Mouse (Mus musculus) c-Kit-negative CD71-positive TER-119-positive erythroid progenitor cells, embryonic 14.5 days (primary cell): Measurements from ENCODE around the gene G3bp2.

Experiments used
- DNase-seq: peaks from one replicate; pipeline ENCODE4 v3.0.0-alpha.2; 2013; ENCODE audit warnings: low read depth, low spot score

G3bp2 gene

DNA sequence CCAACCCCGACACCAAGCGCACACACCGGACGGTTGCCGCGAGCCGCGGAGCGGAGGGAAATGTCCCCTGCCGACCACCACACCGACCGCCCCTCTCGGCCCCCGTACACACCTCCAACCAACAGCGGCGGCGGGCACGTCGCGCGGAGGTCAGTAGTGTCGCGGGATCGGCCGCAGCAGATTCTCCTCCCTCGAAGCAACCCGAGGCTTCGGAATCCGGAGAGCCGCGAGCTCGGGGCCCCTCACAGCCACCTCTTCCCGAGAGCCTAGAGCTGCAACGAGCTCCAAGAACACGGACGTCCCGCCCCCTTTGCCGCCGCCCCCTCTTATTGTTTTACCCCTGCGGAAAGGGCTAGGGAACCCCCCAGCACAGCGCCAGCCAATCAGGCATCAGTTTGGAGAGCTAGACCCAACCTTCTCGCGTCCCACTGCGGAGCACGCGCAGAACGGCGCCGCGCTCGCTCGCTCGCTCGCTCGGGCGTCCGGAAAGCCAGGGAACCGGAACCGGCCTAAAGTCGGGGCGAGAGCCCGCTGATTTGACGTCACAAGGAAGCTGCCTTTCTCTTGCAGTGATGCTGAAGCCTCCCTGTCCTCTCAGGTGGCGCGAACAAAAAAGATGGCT lies at the start of gene G3bp2:
G3bp2 (minus strand) TSS at position 303 of the 622 bp plus-strand sequence.
- DNase-seq = peak; percentile 79

DNA sequence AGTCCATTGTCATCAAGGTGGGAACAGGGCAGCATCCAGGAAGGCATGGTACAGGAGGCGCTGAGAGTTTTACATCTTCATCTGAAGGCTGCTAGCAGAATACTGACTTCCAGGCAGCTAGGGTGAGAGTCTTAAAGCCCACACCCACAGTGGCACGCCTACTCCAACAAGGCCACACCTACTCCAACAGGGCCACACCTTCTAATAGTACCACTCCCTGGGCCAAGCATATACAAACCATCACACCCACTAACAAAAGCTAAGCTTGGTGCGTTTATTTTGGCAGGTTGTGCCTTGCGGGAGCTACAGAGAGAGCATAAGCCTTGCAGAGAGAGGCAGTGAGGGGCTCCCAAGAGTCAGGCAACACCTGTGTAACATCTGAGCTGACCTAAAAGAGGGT lies 49.5 kb upstream of the G3bp2 start:
- peak; percentile 36 for DNase-seq

DNA sequence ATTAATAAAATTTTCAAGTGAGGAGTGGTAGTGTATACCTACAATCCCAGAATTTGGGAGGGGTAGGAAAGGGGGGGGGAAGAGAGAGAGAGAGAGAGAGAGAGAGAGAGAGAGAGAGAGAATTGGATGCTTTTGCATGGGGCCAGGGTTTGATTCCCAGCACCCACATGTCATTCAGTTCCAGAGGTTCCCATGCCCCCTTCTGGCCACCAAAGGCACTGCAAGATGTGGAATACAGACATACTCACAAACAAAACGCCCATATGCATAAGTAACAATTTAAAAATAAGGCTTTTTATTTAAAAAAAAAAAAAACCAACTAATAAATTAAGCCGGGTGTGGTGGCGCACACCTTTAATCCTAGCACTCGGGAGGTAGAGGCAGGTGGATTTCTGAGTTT lies 48.6 kb upstream of the G3bp2 start:
- no peak for DNase-seq

DNA sequence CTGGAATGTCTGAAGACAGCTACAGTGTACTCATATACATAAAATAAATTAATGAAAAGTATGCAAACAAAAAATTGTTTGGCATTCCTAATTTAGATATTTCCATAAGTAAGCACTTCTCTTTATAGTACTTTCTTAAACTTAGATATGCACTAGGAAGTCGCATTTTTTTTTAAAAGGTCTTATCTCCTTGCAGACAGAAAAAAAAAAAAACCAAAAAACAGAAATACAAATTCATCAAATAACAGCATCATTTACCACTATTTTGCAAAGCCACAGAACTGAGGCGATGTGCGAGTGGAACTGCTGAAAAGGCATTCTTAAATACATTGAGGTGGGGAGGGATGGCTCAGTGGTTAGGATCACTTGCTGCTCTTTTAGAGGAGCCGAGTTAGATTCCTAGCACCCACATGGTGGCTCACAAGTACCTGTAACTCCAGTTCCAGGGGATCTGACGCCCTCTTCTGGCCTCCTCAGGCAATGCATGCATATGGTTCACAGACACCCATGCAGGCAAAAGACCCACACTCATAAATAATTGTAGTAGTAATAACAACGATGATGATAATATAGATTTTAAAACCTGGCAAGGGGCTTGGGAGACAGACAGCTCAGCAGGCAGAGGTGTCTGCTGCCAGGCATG lies 46.6 kb upstream of the G3bp2 start:
- no peak for DNase-seq

DNA sequence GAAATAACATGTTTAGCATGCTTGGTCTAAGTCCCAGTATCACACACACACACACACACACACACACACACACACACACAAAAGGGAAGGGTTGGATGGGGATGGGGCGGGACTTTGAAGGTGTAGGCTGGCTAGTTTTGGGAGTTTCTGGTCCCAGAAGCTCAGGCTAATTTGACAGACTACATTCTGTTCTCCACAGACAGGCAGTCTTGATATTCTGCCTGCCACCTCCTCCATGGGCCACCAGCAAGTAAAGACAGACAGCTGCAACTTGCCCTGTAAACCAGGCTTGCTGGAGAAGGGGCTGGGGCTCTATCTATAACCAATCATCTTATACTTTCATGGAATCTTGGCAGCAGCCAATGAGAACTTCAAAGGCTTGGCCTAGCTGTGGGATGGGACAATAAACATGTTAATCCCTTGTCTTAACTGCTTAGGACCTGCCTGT lies 45.8 kb upstream of the G3bp2 start:
- no peak for DNase-seq

DNA sequence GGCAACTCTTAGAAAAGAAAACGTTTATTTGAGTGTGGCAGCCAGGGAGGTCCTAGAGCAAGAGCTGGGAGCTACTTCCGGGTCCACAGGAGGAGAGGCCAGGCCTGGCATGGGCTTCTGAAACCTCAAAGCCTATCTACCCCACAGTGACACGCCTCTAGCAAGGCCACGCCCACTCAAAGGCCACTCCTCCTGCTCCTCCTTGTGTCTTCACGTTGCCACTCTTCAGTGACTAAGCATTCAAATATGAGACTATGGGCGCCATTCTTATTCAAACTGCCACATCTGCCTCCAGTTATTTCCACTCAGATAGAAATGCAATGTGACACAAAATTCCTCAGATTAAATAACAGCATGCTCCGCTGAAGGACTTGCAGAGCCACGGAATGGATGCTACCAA lies 45.1 kb upstream of the G3bp2 start:
- peak; percentile 96 for DNase-seq

DNA sequence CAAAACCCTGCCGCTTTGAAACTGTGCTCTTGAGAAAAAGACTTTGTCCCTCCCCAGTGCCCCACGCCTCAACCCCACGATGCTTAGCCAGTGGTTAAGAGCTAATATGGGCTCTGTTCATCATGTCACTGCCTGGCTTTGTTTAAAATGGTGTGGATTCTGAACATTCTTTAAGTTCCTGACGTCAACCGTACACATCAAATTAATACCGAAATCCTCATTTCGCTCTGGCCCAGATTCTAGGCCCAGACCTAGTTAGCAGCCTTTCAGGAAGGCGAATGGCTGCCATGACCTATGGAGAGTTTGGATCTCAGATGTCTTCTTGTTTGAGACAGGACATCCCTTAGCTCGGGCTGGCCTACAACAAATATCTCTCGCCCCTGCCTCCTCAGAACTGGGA lies 44.2 kb upstream of the G3bp2 start:
- DNase-seq = no peak

DNA sequence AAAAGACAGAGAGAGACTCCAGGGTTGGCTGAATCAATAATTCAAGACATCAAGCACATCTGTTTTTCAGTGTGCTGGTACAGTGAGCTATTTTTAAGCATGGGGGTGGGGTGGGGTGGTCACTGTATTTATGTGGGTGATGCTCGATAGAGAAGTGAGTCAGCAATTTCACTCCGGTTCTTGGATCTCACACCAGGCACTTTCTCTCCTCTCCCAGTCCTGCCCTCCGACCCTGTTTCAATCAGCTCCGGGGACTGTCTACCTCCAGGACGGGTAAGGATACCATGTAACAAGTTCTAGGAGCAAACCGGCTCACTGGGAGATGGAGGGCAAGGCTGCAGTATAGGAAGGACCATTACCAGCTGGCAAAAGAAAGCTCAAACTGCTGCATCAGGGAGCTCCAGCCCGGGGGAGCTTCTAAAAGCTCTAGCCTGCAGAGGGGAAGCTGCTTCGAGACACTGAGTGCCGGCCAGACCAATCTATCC lies 43.7 kb upstream of the G3bp2 start:
- peak; percentile 77 for DNase-seq

DNA sequence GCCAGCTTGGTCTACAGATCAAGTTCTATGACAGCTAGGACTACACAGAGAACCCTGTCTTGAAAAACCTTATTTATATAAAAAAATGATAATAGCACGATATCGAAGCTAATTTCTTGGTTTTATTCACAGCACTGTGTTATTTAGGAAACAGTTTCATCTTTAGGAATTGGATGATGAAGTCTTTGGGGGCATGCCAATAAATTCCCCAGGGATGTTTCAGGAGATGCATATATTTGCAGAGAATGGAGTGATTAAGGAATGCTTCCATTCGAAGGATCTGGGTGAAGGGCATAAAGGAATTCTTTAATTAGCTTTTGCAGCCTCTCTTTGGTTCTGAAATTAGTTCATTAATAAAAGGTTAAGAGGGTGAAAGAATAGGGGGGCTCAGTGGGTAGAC lies 41.9 kb upstream of the G3bp2 start:
- no peak for DNase-seq

DNA sequence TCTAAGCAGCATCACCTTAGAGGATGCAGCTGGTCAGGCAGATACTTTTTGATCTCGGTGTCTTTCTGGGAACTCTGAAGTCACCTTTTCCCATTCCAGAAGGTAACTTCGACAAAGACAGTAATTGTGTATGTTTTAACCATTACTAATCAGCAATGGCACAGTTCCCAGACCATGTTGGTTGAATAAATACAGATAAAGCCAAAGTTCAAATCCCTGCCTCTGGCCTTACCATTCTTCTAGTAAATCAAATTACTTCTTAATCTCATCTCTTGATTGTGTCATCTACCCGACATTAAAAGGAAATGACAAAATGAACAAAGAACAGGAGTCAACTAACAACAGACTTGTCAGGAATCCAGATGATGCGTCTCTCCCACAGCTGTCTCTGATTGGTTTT lies 38.1 kb upstream of the G3bp2 start:
- DNase-seq = no peak

DNA sequence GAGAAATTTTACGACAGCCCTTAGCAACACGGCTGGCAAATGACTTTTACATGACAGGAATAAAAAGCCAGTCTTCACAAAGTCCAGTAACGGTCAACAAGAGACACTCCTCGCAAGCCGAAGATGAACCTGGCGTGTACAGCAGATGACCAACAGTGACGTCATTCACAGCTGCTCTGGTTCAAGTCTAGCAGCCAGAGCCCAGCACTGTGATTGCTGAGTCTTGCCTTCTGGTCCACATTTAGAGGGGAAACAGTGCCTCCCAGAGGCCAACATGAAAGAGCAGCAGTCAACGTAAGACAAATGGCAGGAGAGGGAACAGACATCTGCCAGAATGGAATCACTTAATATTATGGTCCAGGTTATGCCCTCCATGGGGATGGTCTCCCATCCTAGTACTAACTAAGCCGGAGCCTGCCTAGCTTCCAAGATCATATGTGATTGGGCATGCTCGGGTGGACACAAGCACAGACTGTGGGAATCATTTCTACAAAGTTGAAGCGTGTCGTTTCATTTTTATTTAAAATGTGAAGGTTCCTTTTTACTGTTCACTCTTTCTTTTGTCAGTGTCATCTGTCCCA lies 34.4 kb upstream of the G3bp2 start:
- DNase-seq = no peak

DNA sequence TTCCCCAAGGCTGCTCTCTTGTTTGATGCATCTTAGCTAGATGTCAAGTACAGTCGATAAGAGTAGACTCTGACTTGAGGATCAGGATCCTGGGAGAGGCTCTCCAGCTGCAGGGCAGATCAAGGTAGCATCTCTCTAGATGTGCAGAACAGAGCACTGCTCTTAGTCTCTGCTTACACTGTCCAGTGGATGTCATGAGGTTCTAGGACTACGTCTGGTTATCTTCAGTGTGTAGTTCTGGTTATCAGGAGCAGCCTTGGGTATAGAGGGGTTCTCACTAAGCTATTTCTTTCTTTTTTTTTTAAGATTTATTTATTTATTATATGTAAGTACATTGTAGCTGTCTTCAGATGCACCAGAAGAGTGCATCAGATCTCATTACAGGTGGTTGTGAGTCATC lies 31.4 kb upstream of the G3bp2 start:
- no peak for DNase-seq

DNA sequence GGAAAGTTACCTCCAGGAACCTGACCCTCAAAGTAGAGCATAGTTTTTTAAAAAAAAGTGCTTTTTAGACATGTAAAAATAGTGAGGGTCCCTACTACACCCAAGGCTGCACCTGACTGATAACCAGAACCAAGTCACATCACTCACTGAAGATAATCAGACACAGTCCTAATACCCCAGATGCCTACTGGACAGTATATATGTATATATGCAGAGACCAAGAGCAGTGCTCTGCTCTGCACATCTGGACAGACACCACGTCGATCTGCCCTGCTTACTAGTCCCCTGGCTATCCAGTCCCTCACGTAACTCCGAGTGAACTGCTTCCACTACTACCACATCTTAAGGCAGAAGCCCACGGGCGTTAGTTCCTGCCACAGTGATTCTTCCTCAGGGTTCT lies 30.7 kb upstream of the G3bp2 start:
- no peak for DNase-seq

DNA sequence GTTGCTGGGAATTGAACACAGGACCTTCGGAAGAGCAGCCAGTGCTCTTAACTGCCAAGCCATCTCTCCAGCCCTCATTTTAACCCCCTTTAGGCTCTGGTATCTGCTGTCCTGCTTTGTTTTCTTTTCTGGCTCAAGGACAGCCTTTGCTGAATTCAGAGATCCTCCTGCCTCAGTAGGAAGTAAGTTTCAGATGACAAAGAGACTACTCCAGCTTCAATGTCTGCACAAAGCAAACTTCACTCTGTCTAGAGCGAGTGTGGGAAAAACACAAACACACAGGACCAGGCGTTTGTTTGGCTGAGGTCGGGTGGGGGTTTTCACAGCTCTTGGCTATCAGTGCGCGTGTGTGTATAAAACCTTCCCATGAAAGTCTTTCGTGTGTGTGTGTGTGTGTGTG lies 30.0 kb upstream of the G3bp2 start:
- DNase-seq = no peak

DNA sequence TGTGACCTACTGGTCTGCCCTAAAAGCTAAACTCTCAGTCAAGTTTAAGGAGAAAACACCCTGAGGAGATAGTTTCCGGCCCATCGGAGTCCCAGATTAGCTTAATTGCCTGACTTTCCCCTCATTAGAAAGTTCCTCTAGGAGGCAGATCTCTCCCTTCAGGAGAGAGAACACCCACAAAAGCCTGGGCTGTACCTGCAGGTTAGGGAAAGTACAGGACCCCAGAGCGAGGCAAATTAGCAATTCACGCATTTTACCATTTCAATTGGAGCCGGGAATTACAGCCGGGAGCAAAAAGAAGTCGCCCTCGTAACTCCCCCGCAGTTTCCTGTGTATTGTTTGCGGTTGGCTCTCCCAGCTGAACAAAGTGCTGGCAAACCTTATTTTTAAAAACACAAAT lies 29.1 kb upstream of the G3bp2 start:
- DNase-seq = no peak

DNA sequence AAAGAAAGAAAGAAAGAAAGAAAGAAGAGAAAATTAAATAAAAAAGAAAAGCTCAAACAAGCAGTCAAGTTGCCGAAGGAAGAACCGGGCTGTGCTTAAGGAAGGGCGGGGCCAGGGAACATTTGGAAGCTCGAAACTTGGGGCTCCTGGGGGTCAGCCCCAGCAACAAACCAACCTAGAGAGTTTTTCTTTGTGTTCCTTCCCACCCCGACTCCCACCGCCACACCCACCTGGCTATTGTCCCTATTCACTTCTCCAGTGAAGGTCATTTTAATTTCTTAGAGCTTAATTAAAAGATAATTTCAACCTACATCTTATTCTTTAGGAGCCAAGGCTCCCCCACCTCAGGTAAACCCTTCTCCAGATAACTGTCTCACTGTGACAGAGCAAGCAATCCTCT lies 28.7 kb upstream of the G3bp2 start:
- no peak for DNase-seq

DNA sequence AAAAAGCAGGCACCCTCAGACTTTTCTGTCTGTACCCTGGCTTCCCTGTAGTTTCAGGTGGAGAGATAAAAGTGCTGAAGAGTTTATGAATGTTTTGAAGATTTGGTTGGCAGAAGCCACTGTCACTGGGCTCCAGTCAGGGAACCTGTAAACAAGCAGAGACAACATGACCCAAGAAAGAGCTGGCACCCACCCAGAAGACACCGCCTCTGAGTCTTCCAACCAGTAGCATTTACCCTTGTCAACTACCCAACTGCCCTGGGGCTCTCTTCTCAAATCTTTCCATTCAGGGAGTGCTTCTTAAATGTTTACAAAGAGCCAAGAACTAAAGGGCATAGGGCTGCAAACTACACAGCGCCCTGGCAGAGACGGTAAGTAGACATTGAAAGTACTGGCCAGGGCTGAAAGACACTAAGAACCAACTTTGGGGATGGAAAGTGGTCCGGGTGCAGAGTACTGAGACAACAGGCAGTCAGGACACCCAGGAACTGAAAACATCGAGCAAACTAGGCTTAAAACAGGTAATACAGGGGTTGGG lies 27.4 kb upstream of the G3bp2 start:
- DNase-seq = no peak

DNA sequence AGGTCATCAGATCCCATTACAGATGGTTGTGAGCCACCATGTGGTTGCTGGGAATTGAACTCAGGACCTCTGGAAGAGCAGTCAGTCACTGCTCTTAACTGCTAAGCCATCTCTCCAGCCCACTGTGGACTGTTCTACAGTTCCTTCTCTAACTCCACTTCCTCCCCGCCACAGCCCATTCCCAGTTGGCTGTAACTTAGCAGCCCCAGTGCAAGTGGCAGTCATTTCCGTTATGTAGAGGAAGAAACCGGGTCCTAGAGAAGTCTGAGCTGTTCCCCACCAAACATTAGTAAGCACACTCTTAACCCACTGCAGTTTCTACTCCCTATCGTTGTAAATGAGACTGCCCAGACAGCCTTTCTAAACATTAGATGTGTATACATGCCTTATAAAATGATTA lies 23.8 kb upstream of the G3bp2 start:
- no peak for DNase-seq

DNA sequence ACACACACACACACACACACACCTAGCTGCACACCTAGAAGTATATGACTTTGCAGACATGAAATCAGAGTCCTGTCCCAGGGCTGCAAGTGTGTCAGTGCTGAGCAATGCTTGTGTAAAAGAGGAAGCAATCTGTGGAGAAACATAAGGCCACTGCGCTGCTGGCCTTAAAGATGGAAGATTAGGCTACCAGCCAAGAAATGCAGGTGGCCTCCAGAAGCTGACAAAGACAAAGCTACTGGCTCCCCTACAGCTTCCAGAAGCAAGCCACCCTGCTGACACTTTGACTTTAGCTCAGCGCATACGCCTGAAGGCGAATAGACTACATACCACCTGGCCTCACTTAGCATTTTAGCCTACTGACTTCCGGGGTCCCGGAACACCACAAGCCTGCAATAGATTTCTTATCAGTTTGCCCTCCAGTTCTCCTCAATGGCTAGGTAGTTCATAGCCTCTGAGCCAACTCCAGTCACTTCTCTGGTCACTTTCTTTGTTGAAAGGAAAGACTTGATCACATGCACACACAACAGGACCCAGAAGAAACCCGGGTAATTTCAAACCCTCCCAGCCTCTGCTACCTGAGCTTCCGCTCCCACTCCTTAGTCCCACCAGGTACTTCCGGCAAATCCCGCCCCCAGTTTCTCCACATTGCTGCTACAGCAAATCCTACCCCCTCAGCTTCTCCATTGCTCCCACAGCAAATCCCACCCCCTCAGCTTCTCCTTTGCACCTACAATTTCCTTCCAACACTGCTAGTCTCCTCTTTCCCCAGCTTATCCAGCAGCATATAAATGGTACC lies 23.0 kb upstream of the G3bp2 start:
- DNase-seq = no peak

DNA sequence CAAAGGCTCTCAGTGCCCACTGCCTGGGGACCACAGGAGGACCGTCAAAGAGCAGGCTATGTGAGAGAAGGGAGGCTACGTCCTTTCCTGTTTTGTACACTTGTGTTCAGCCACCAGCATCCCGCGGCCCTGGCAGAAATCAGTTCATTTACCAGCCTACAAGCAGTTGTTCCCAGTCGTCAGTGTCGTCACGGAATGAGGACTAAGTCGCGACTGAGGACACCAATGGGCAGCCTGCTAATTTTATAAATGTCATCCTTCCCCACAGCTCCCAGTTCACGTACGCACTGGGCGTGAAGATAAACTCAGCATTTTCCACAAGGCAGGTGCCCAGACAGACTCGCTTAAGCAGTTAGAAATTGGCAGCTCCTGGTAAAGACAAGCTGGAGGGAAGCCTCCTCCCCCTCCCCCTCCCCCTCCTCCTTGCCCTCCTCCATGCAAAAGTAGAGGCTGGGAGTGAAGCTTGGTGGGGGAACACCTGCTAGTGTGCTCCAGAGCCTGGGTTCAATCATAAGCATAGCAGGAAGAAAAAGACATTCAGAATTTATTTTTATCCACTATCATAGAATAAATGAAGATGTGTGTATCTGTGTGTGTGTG lies 20.4 kb upstream of the G3bp2 start:
- no peak for DNase-seq

DNA sequence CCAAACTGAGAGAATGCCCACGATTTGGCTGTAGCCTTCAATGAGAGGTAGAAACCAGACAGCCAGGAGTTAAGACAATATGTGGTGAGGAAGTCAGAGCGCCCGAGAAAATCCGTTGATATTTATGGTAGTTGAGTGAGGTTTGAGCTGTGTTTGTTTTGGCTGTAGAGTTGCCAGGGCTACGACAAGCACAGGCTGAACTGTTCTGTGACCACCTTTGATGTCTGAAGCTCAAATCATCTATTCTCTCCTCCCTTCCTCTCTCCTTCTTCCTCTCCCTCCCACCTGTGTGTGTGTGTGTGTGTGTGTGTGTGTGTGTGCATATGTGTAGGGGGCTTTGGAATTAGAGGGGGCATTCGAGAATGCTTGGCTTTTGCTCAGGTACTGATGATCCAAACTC lies 19.5 kb upstream of the G3bp2 start:
- no peak for DNase-seq

DNA sequence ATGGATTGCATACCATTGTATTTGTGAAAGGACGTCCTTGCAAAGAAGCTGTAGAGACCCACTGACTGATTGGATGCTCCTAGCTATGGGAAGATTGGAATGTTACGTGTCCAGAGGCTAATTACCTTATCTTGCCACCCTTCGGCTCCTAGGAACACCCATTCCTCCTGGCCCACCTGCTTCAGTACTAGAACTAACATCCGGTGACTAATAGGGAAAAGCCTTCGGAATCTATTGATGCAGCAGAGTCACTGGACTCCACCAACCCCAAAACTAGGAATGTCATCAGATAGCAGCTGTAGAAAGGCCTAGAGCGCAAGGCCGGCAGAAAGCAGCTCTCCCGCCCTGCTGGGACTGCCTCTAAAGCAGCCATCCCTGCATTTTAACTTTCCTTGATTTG lies 18.1 kb upstream of the G3bp2 start:
- DNase-seq = no peak
